Mouse (Mus musculus) G1E (cell line): ENCODE data around the gene Tmem53.

Source experiments
- CTCF ChIP-seq: IDR thresholded peaks from 2 replicates; pipeline ENCODE4 v1.5.1; 2012; ENCODE audit warnings: low read depth, low read length, inconsistent platforms, mixed read lengths
- TAL1 ChIP-seq: conservative IDR thresholded peaks from 2 replicates; pipeline ENCODE4 v1.6.1; 2012; ENCODE audit warnings: low read depth, low read length, inconsistent platforms, mixed read lengths

- TF ChIP-seq CTCF (no peak), TAL1 (no peak)
Measured at GRCm38 (mm10) chr4:117280397-117280930, 28.7 kb downstream of the Tmem53 start.
